Mouse (Mus musculus) bone marrow, adult 2 months (tissue): ENCODE measurements around the gene Grn.

Experiments
- CTCF ChIP-seq: fragments of 200-500 bp; IDR thresholded peaks from 2 replicates; pipeline ENCODE4 v1.5.1; 2011; ENCODE audit warnings: low read length, control low read depth; ENCODE audit not compliant: control insufficient read depth, insufficient read depth
- POLR2A ChIP-seq: fragments of 200-500 bp; IDR thresholded peaks from 2 replicates; pipeline ENCODE4 v1.6.1; 2011; ENCODE audit warnings: low read depth, mild to moderate bottlenecking, control low read depth, low read length, borderline replicate concordance; ENCODE audit not compliant: control insufficient read depth

DNA sequence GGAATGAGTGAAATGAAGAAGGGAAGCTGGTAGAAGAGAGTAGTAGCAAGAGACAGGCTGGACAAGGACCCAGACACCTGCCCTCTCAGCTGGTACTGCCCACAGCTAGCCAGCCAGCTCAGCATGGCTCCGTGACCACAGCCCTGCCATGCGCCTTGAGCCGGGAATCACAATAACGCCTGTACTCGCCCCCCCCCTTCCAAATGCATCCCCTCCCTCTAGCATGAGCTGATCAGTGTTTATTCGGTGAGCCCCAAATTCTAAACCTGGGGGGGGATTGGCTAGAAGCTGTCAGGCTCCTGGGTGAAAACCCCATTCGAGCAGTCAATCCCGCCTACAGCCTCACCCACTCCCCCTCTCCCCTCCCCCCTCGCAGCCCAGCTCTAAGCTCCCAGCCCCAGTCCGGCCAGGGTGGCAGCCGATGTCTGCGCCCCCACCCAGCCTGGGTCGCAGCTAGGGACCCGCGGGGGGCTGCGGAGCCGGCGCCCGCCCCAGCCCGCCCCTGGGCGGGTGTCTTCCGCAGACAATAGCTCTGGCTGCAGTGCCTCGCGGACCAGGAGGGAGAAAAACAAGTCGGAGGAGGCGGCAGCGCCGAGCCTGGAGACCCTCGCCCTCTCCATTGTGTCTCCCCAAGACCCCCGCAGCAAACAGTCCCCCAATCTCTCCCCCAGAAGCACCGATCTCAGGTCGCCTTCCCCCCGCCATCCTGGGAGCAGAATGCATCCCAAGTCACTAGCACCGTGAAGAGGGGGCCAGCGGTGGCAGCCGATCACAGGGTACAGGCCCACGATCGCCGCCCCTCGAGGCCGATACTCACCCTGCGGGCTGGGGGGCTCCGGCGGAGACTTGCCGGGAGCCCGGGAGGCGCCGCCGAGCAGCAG is 16.7 kb downstream of the Grn start:
- TF ChIP-seq CTCF (no peak), POLR2A (no peak)
